Mouse (Mus musculus): ENCODE data around the gene Snai1.

Snai1 gene

GRCm38 (mm10) chr2:167512970-167513369 is 25.0 kb upstream of the Snai1 start:
- in situ Hi-C loops (cut with MboI; ENCODE audit: low pct_unique_long_range_greater_than_20kb in 1 of 2, low sequenced_read_pairs in 2 of 2, unreplicated experiment in 1 of 2) = no loop called here

- in situ Hi-C loops (cut with MboI; ENCODE audit: low pct_unique_long_range_greater_than_20kb in 1 of 2, low sequenced_read_pairs in 2 of 2, unreplicated experiment in 1 of 2) = no loop called here
These were observed 23.4 kb upstream of the Snai1 start for GRCm38 (mm10) chr2:167514641-167515040.

GRCm38 (mm10) chr2:167515688-167516087 is 22.3 kb upstream of the Snai1 start:
- in situ Hi-C loops (cut with MboI; ENCODE audit: low pct_unique_long_range_greater_than_20kb in 1 of 2, low sequenced_read_pairs in 2 of 2, unreplicated experiment in 1 of 2) = no loop called here

- in situ Hi-C loops (cut with MboI; ENCODE audit: low pct_unique_long_range_greater_than_20kb in 1 of 2, low sequenced_read_pairs in 2 of 2, unreplicated experiment in 1 of 2) = no loop called here
These were observed 18.3 kb upstream of the Snai1 start for GRCm38 (mm10) chr2:167519606-167520252.

GRCm38 (mm10) chr2:167528278-167528677 is 9.7 kb upstream of the Snai1 start:
- in situ Hi-C loops (cut with MboI; ENCODE audit: low pct_unique_long_range_greater_than_20kb in 1 of 2, low sequenced_read_pairs in 2 of 2, unreplicated experiment in 1 of 2) = no loop called here

GRCm38 (mm10) chr2:167529935-167530513 is 8.0 kb upstream of the Snai1 start:
- in situ Hi-C loops (cut with MboI; ENCODE audit: low pct_unique_long_range_greater_than_20kb in 1 of 2, low sequenced_read_pairs in 2 of 2, unreplicated experiment in 1 of 2) = loop anchor here (5.0 to 10.0 kb wide), 4 partner anchors 72 to 375 kb away; partner anchors contain the start of gene Gm20431 (in 1 of the 2)

- in situ Hi-C loops (cut with MboI; ENCODE audit: low pct_unique_long_range_greater_than_20kb in 1 of 2, low sequenced_read_pairs in 2 of 2, unreplicated experiment in 1 of 2) = loop anchor here (5.0 to 10.0 kb wide), 4 partner anchors 72 to 374 kb away; partner anchors contain the start of gene Gm20431 (in 1 of the 2)
These were observed 7.5 kb upstream of the Snai1 start for GRCm38 (mm10) chr2:167530536-167530935.

GRCm38 (mm10) chr2:167532131-167532530 is 5.9 kb upstream of the Snai1 start:
- in situ Hi-C loops (cut with MboI; ENCODE audit: low pct_unique_long_range_greater_than_20kb in 1 of 2, low sequenced_read_pairs in 2 of 2, unreplicated experiment in 1 of 2) = loop anchor here (5.0 to 10.0 kb wide), 4 partner anchors 70 to 373 kb away; partner anchors contain the start of gene Gm20431 (in 1 of the 2)

GRCm38 (mm10) chr2:167533880-167534279 is 4.1 kb upstream of the Snai1 start:
- in situ Hi-C loops (cut with MboI; ENCODE audit: low pct_unique_long_range_greater_than_20kb in 1 of 2, low sequenced_read_pairs in 2 of 2, unreplicated experiment in 1 of 2) = loop anchor here (5.0 to 10.0 kb wide), 4 partner anchors 68 to 371 kb away; partner anchors contain the start of gene Gm20431 (in 1 of the 2)

- in situ Hi-C loops (cut with MboI; ENCODE audit: low pct_unique_long_range_greater_than_20kb in 1 of 2, low sequenced_read_pairs in 2 of 2, unreplicated experiment in 1 of 2) = loop anchor here (10.0 kb wide), 2 partner anchors 358 to 368 kb away; no protein-coding TSS in a partner anchor
These were observed 1.6 kb upstream of the Snai1 start for GRCm38 (mm10) chr2:167536320-167536945.

- in situ Hi-C loops (cut with MboI; ENCODE audit: low pct_unique_long_range_greater_than_20kb in 1 of 2, low sequenced_read_pairs in 2 of 2, unreplicated experiment in 1 of 2) = loop anchor here (10.0 kb wide), 2 partner anchors 356 to 366 kb away; no protein-coding TSS in a partner anchor
These were observed 794 bp downstream of the Snai1 start for GRCm38 (mm10) chr2:167538671-167539306.

- in situ Hi-C loops (cut with MboI; ENCODE audit: low pct_unique_long_range_greater_than_20kb in 1 of 2, low sequenced_read_pairs in 2 of 2, unreplicated experiment in 1 of 2) = loop anchor here (10.0 kb wide), 2 partner anchors 355 to 365 kb away; no protein-coding TSS in a partner anchor
These were observed 1.8 kb downstream of the Snai1 start for GRCm38 (mm10) chr2:167539536-167540476.

GRCm38 (mm10) chr2:167540477-167541110 is 2.6 kb downstream of the Snai1 start:
- in situ Hi-C loops (cut with MboI; ENCODE audit: low pct_unique_long_range_greater_than_20kb in 1 of 2, low sequenced_read_pairs in 2 of 2, unreplicated experiment in 1 of 2) = no loop called here

- in situ Hi-C loops (cut with MboI; ENCODE audit: low pct_unique_long_range_greater_than_20kb in 1 of 2, low sequenced_read_pairs in 2 of 2, unreplicated experiment in 1 of 2) = no loop called here
These were observed 3.3 kb downstream of the Snai1 start for GRCm38 (mm10) chr2:167541324-167541723.

GRCm38 (mm10) chr2:167541761-167542160 is 3.8 kb downstream of the Snai1 start:
- in situ Hi-C loops (cut with MboI; ENCODE audit: low pct_unique_long_range_greater_than_20kb in 1 of 2, low sequenced_read_pairs in 2 of 2, unreplicated experiment in 1 of 2) = no loop called here

GRCm38 (mm10) chr2:167542361-167542760 is 4.4 kb downstream of the Snai1 start:
- in situ Hi-C loops (cut with MboI; ENCODE audit: low pct_unique_long_range_greater_than_20kb in 1 of 2, low sequenced_read_pairs in 2 of 2, unreplicated experiment in 1 of 2) = no loop called here

Data from mouse embryonic stem cell (cell line).